Mouse (Mus musculus): ENCODE results near the gene Gm10139.
"Not testable (repeated sequence)": the region's sequence is repeated elsewhere in the genome, so short reads cannot be mapped to it uniquely, and the experiment has no call there.

The Gm10139 gene

GRCm38 (mm10) chr13:65512378-65512777 is at the start of gene Gm10139:
Gene Gm10139, plus strand, starts transcription at chr13:65512678.
- not testable (repeated sequence) for DNase-seq (ENCODE audit: low read depth, low spot score)

DNA sequence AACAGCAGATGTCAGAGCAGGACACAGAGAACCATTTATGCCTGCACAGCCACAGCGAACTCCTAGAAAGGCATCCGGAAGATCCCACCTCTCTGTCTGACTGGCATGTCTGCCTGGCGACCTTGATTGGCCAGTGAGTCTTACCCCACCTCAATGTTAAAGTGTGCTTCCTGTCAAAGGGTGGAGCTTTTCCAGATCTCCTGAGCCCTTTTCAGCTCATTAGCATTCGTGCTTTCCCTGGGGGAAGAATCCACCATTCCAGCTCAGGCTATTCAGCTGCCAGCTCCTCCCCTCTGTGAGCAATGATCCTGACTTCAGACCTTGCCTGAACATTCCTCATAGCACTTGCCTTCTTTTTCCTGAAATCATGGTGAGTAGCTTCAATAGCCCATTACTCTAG is 45.2 kb downstream of the Gm10139 start:
- DNase-seq (ENCODE audit: low read depth, low spot score): peak; percentile 82
